Mouse (Mus musculus) NIH3T3 (cell line): ENCODE measurements around the gene Ankfy1.
"Not testable (repeated sequence)": the region's sequence is repeated elsewhere in the genome, so short reads cannot be mapped to it uniquely, and the experiment has no call there.

Experiments
- DNase-seq: peaks from one replicate; pipeline ENCODE4 v3.0.0-alpha.2; 2012; ENCODE audit warnings: low read depth

Gene Ankfy1

GRCm38 (mm10) chr11:72689551-72690510, at the start of gene Ankfy1:
TSS of gene Ankfy1 (plus strand) at chr11:72690006.
- peak; percentile 98 for DNase-seq

- DNase-seq: no peak
Measured at GRCm38 (mm10) chr11:72642730-72643129, 47.1 kb upstream of the Ankfy1 start.

- no peak for DNase-seq
Measured at GRCm38 (mm10) chr11:72645386-72645785, 44.4 kb upstream of the Ankfy1 start.

- DNase-seq: no peak
Measured at GRCm38 (mm10) chr11:72650347-72650746, 39.5 kb upstream of the Ankfy1 start.

GRCm38 (mm10) chr11:72659918-72660317, 29.9 kb upstream of the Ankfy1 start:
- peak; percentile 46 for DNase-seq

- no peak for DNase-seq
Measured at GRCm38 (mm10) chr11:72660359-72660758, 29.4 kb upstream of the Ankfy1 start.

- DNase-seq: no peak
Measured at GRCm38 (mm10) chr11:72664641-72665040, 25.2 kb upstream of the Ankfy1 start.

- no peak for DNase-seq
Measured at GRCm38 (mm10) chr11:72670634-72671033, 19.2 kb upstream of the Ankfy1 start.

- DNase-seq: no peak
Measured at GRCm38 (mm10) chr11:72671294-72671988, 18.4 kb upstream of the Ankfy1 start.

GRCm38 (mm10) chr11:72672438-72672837, 17.4 kb upstream of the Ankfy1 start:
- DNase-seq: no peak

- no peak for DNase-seq
Measured at GRCm38 (mm10) chr11:72675280-72675679, 14.5 kb upstream of the Ankfy1 start.

- DNase-seq: peak; percentile 25
Measured at GRCm38 (mm10) chr11:72680726-72681125, 9.1 kb upstream of the Ankfy1 start.

- no peak for DNase-seq
Measured at GRCm38 (mm10) chr11:72683402-72683801, 6.4 kb upstream of the Ankfy1 start.

- DNase-seq: no peak
Measured at GRCm38 (mm10) chr11:72686697-72687096, 3.1 kb upstream of the Ankfy1 start.

- DNase-seq: peak; percentile 52
Measured at GRCm38 (mm10) chr11:72688242-72688641, 1.6 kb upstream of the Ankfy1 start.

GRCm38 (mm10) chr11:72689115-72689514, 691 bp upstream of the Ankfy1 start:
- DNase-seq: no peak

GRCm38 (mm10) chr11:72692353-72692752, 2.5 kb downstream of the Ankfy1 start:
- no peak for DNase-seq

GRCm38 (mm10) chr11:72695025-72695424, 5.2 kb downstream of the Ankfy1 start:
- DNase-seq: no peak

GRCm38 (mm10) chr11:72696368-72696971, 6.7 kb downstream of the Ankfy1 start:
- DNase-seq: no peak

- DNase-seq: no peak
Measured at GRCm38 (mm10) chr11:72697323-72697722, 7.5 kb downstream of the Ankfy1 start.

- not testable (repeated sequence) for DNase-seq
Measured at GRCm38 (mm10) chr11:72705111-72705510, 15.3 kb downstream of the Ankfy1 start.

- no peak for DNase-seq
Measured at GRCm38 (mm10) chr11:72712721-72713120, 22.9 kb downstream of the Ankfy1 start.

GRCm38 (mm10) chr11:72718161-72718560, 28.4 kb downstream of the Ankfy1 start:
- no peak for DNase-seq
